Mouse (Mus musculus) inflammation-experienced regulatory T-cells, adult 6 months (primary cell): ENCODE results near the gene Avl9. TPM values are rescaled to one million over a fixed set of nuclear protein-coding genes. Genes with fewer than 3 reads are reported as not detected.

ENCODE experiments used
- ATAC-seq: one replicate; pipeline ENCODE4 v1.8.0; 2017
- polyA plus RNA-seq, 3 experiments: library from polyadenylated mRNA; unstranded; fragments of 100-300 nt; shearing (Covaris generic); gene quantifications; one replicate each; pipeline ENCODE4 v1.2.1; 2017

The Avl9 gene
- polyA plus RNA-seq, 3 experiments from 2014 or later = 10.5 to 13.6 (median 10.8) TPM

GRCm38 (mm10) chr6:56796232-56796631 is 81.5 kb downstream of the Avl9 start:
- ATAC-seq = no peak

GRCm38 (mm10) chr6:56796668-56797141 is 82.0 kb downstream of the Avl9 start:
- ATAC-seq = peak; percentile 44

GRCm38 (mm10) chr6:56797311-56798151 is 82.8 kb downstream of the Avl9 start, which contains the start of gene Kbtbd2:
Gene Kbtbd2, minus strand, starts transcription at chr6:56797813.
- ATAC-seq = peak; percentile 80

- ATAC-seq = peak; percentile 20
Observed at GRCm38 (mm10) chr6:56798152-56798465, 83.4 kb downstream of the Avl9 start.

GRCm38 (mm10) chr6:56805026-56805425 is 90.3 kb downstream of the Avl9 start:
- no peak for ATAC-seq

- no peak for ATAC-seq
Observed at GRCm38 (mm10) chr6:56806195-56806594, 91.5 kb downstream of the Avl9 start.

GRCm38 (mm10) chr6:56808656-56809055 is 94.0 kb downstream of the Avl9 start:
- peak; percentile 97 for ATAC-seq

Other genes starting within 250 kb of the Avl9 start
- gene Pde1c, start 145.8 kb upstream of the Avl9 start, polyA plus RNA-seq = under 1 TPM in 2 of 3 experiments, not detected in 1; 0.11 to 0.36 TPM
- 100 to 1,000 TPM in 2 of 3 experiments, 10 to 100 TPM in 1; 96.8 to 211 (median 126) TPM for gene Lsm5, start 10.2 kb upstream of the Avl9 start, polyA plus RNA-seq
- gene Kbtbd2, start 82.9 kb downstream of the Avl9 start, polyA plus RNA-seq = 10 to 100 TPM; 15.7 to 24.7 (median 22.9) TPM
- gene Fkbp9, start 117.2 kb downstream of the Avl9 start, polyA plus RNA-seq = not detected
- gene Nt5c3, start 209.0 kb downstream of the Avl9 start, polyA plus RNA-seq = 10 to 100 TPM; 55.7 to 77.7 (median 57.7) TPM
- not detected for gene Vmn1r4, start 209.1 kb downstream of the Avl9 start, polyA plus RNA-seq